In genomic region chr14:29110351-29111091, GRCm38 (mm10) we compare ENCODE assay signal across 10 mouse cellular contexts.
DNase-seq lines count a peak whose midpoint lies in the region; ATAC-seq and TF ChIP-seq lines count a peak whose summit lies in the region.
"Had no signal": no experiment of that assay in that cellular context is flagged by ENCODE, and none has a peak within 500 bp of the region (broad histone marks: within the 10 kb centered on the region; RNA-seq: fewer than 3 reads in every experiment).

No protein-coding gene starts in this region.

- no peak for ATAC-seq in embryonic facial prominence, embryonic 13.5 days (ENCODE audit: insufficient number of reproducible peaks, insufficient read depth, low FRiP score, low TSS enrichment, low read depth)

- peak; percentile 15 for DNase-seq in adrenal gland, postnatal 10 days
- no peak for DNase-seq in adrenal gland, postnatal 25 days
- peak; percentile 53 to 58 for DNase-seq in layer of hippocampus, postnatal 10 days (ENCODE audit: low spot score in 2 of 2)
- no peak for DNase-seq in layer of hippocampus, adult 9-10 months (ENCODE audit: low spot score)
- peak; percentile 35 for DNase-seq in MEL (ENCODE audit: low read depth, low spot score)
- no peak for DNase-seq in urinary bladder, adult 18-20 months (ENCODE audit: low spot score in 2 of 2)
- no peak for DNase-seq in kidney, adult 11 months
- DNase-seq: B cell, adult 2 months had no signal

- H3K79me2 ChIP-seq in MEL (ENCODE audit: control insufficient read depth, insufficient read depth, low read length, poor library complexity): no peaks in the 10 kb centered on the region

- no peak overlapping the region for H3K4me2 ChIP-seq in embryonic facial prominence, embryonic 13.5 days
- H3K4me2 ChIP-seq: heart, embryonic 13.5 days had no signal

- no peaks in the 10 kb centered on the region for H3K4me1 ChIP-seq in MEL (ENCODE audit: control insufficient read depth in 1 of 2, insufficient read depth in 2 of 2, low read length in 2 of 2)
- H3K4me1 ChIP-seq in embryonic facial prominence, embryonic 13.5 days: peaks cover 37% of the 10 kb centered on the region
- H3K4me1 ChIP-seq: heart, embryonic 13.5 days had no signal

- no peak overlapping the region for H3K27ac ChIP-seq in MEL (ENCODE audit: control insufficient read depth, low read depth, low read length)
- H3K27ac ChIP-seq in embryonic facial prominence, embryonic 13.5 days: peak overlapping the region; percentile 58
- H3K27ac ChIP-seq: heart, embryonic 13.5 days had no signal

- peak; percentile 26 to 77 (median 70); a peak in 5 of 6 replicates for TF ChIP-seq CTCF in MEL (IDR thresholded peaks at IDR 0.05 in 2 of 3, conservative IDR thresholded peaks at IDR 0.05 in 1 of 3; ENCODE audit: control insufficient read depth in 1 of 3, insufficient read depth in 1 of 3, low read depth in 2 of 3, low read length in 3 of 3, poor library complexity in 1 of 3, severe bottlenecking in 1 of 3)

- no peak for TF ChIP-seq EP300 in MEL (IDR thresholded peaks at IDR 0.05; ENCODE audit: low read depth in 1 of 2, low read length in 2 of 2)

- peak; percentile 73 for TF ChIP-seq RAD21 in MEL (IDR thresholded peaks at IDR 0.05; ENCODE audit: low read depth, low read length)

- no peak for TF ChIP-seq POLR2A in MEL (IDR thresholded peaks at IDR 0.05; ENCODE audit: control insufficient read depth in 1 of 2, insufficient read depth in 1 of 2, low read depth in 1 of 2, low read length in 2 of 2, poor library complexity in 1 of 2)

- H3K36me3 ChIP-seq in MEL (ENCODE audit: control insufficient read depth in 1 of 2, insufficient read depth in 2 of 2, low read length in 2 of 2): no peaks in the 10 kb centered on the region
- no peaks in the 10 kb centered on the region for H3K36me3 ChIP-seq in embryonic facial prominence, embryonic 13.5 days
- H3K36me3 ChIP-seq: heart, embryonic 13.5 days had no signal

- H3K4me3 ChIP-seq in MEL (ENCODE audit: control insufficient read depth in 1 of 2, insufficient read depth in 1 of 2, low read depth in 2 of 2, low read length in 2 of 2): no peak overlapping the region
- no peak overlapping the region for H3K4me3 ChIP-seq in embryonic facial prominence, embryonic 13.5 days
- H3K4me3 ChIP-seq: heart, embryonic 13.5 days had no signal

- no peaks in the 10 kb centered on the region; the same call in 1 of the 2 replicates for H3K9me3 ChIP-seq in MEL (replicated peaks; ENCODE audit: insufficient read depth, low read length)
- no peaks in the 10 kb centered on the region for H3K9me3 ChIP-seq in embryonic facial prominence, embryonic 13.5 days

- H3K9ac ChIP-seq in MEL (ENCODE audit: control insufficient read depth, low read depth, low read length, poor library complexity, severe bottlenecking): no peak overlapping the region
- H3K9ac ChIP-seq in embryonic facial prominence, embryonic 13.5 days: no peak overlapping the region
- H3K9ac ChIP-seq: heart, embryonic 13.5 days had no signal

- WGBS in embryonic facial prominence, embryonic 13.5 days: 63% methylated on average over 9 of the region's 9 CpGs

- H3K27me3 ChIP-seq in MEL (ENCODE audit: control insufficient read depth in 1 of 2, insufficient read depth in 2 of 2, low read length in 2 of 2): no peaks in the 10 kb centered on the region
- H3K27me3 ChIP-seq in embryonic facial prominence, embryonic 13.5 days: no peaks in the 10 kb centered on the region
- H3K27me3 ChIP-seq: heart, embryonic 13.5 days had no signal

TF ChIP-seq in MEL, 35 proteins besides CTCF, POLR2A, EP300 and RAD21:
- TF ChIP-seq ZC3H11A (IDR thresholded peaks at IDR 0.05; ENCODE audit: low read depth, low read length): peak; percentile 50
- TF ChIP-seq MAZ (IDR thresholded peaks at IDR 0.05; ENCODE audit: low read depth, low read length): no peak
- no peak for TF ChIP-seq ZNF384 (IDR thresholded peaks at IDR 0.05; ENCODE audit: low read depth, low read length)
- no peak for TF ChIP-seq ZMIZ1 (IDR thresholded peaks at IDR 0.05; ENCODE audit: low read depth, low read length)
- no peak for TF ChIP-seq GATA1 (IDR thresholded peaks at IDR 0.05; ENCODE audit: low read depth, low read length)
- TF ChIP-seq TCF12 (IDR thresholded peaks at IDR 0.05; ENCODE audit: low read depth, low read length): no peak
- no peak for TF ChIP-seq MYB (IDR thresholded peaks at IDR 0.05; ENCODE audit: low read depth, low read length)
- peak; percentile 58 for TF ChIP-seq SMC3 (IDR thresholded peaks at IDR 0.05; ENCODE audit: low read depth, low read length)
- TF ChIP-seq POLR2AphosphoS2 (IDR thresholded peaks at IDR 0.05; ENCODE audit: low read length): no peak
- TF ChIP-seq ELF1 (IDR thresholded peaks at IDR 0.05; ENCODE audit: low read depth, low read length): no peak
- no peak for TF ChIP-seq E2F4 (IDR thresholded peaks at IDR 0.05; ENCODE audit: borderline replicate concordance, low read depth, low read length)
- TF ChIP-seq USF1 (IDR thresholded peaks at IDR 0.05; ENCODE audit: low read depth, low read length): no peak
- no peak for TF ChIP-seq BHLHE40 (IDR thresholded peaks at IDR 0.05; ENCODE audit: borderline replicate concordance, low read depth, low read length)

Comparison
In these comparisons a context has a peak if more than half of its experiments do, and no peak if none do; other contexts are left out.
1. DNase-seq: peak in adrenal gland, postnatal 10 days (single experiment), layer of hippocampus, postnatal 10 days (2 of 2) and MEL (single experiment); none in adrenal gland, postnatal 25 days (single experiment), layer of hippocampus, adult 9-10 months (single experiment), urinary bladder, adult 18-20 months (0 of 2) and kidney, adult 11 months (single experiment).